Mouse (Mus musculus) heart, adult 8-10 months (tissue): ENCODE measurements around the gene Gdi1. TPM values are rescaled to one million over a fixed set of nuclear protein-coding genes. Genes with fewer than 3 reads are reported as not detected.

Experiments used
- DNase-seq: peaks from one replicate; pipeline ENCODE4 v3.0.0; 2022; ENCODE audit warnings: low spot score
- total RNA-seq, 4 experiments: library from RNA; stranded (reverse); gene quantifications; 2 replicates each; pipeline ENCODE4 v1.2.4; 2022

Gene Gdi1
- total RNA-seq = 10 to 100 TPM; 55.5 to 80.4 (median 71.0) TPM

DNA sequence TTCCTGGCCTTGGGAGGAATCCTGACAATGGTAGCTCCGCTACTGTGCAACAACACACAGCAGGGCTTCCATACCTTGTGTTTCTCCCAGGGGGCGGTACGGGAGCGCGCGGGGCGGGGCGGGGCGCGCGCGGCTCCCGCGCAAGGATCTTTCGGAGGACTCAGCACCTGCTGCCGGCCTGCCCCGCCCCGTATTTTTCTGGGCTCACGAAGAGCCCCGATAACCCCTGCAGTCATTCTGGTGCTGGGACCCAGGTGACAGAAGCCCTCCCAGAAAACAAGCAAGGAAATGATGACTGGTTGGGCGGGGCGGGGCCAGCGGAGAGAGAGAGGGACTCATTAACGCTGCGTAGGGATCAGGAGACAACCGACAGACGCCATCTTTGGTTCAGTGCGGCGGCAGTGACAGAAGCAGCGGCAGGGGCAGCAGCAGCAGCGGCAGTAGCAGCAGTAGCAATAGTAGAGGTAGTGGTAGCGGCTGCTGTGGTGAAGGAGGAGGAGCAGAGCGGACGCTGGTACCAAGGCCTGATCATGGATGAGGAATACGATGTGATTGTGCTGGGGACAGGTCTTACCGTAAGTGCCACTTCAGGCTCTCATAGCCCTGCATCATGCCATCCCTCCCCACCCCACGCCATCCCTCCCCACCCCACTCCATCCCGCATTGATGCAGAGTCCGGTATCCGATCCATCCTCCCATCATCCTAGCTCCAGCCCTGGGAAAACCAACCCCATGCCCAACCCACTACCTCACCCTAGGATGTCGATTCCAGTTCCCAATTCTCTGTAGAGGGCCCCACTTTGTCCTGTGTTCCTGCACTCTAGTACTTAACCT, at the start of gene Gdi1:
Gene Gdi1 (plus strand): TSS at position 132 of the 834 bp plus-strand sequence.
- peak; percentile 68 for DNase-seq

DNA sequence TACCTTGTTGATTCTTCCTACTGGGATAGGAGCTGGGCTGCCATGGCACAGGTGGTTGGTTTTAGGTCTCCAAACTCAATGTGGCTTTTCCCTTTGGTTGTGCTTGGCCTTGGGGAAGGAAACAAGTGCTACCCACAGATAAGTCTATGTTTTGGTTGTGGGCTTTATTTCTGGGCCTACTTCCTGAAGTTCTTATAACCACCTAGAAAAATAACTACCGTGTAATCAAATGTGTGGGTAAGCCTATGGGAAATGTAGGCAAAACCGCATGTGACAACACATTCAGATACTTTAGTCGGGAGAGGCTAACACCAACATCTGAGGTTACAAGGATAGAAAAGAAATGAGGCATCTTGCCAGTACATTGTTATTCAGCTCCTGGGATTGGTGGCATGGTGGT, 47.1 kb upstream of the Gdi1 start:
- DNase-seq = no peak

DNA sequence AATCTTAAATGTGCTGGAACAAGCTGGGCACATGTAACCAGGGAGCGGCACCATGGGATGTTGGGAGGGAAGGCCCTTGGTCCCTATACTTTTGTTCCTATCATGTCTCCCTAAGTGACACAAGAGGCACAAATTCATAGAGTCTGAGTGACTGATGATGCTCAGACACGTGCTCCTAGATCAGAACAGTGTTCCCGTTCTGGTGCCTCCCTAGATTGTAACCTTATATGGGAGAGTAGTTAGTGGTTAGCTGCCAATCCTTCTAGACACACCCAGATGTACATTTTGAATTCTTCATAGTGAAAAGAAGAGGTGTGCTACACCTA, 35.1 kb upstream of the Gdi1 start:
- no peak for DNase-seq

DNA sequence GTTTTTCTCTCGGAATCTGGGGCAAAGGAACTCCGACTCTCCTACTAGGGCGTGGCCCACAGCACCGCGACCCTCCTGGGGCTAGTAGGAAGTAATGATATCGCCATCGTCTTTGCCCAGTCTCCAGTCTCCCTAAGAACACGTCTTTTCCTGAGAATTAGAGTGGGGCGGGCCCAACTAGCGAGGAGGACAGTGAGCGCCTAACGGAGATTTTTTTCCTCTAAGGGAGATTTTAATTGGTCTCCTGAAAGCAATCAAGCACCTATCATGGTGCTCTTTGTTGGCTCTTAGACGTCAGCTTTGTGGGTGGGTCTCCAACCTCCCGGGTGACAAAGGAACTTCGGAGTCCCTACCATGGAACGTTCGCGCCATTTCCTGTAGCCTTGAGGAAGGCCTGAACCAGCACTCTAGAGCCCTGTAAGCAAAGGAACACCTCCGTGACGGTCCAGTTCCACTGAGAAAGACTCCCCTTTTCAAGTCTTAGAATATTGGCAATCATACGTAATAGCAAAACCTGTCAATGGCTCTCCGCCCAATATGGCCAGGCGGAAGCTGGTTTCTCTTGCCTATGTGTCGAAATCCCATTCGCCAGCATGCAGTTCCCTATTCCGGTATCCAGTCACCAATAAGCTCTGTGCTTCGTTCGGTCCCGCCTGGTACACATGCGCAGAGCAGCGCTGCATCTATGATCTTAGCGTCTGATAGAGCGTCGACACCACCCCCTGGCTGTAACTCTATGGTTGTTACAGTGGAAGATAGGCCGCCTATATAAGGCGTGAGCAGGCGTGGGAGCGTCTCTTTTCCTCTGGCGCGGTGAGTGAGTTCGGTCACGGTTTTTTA, 34.5 kb upstream of the Gdi1 start, which contains the start of gene Rpl10:
Gene Rpl10 (plus strand): TSS at position 751 of the 840 bp plus-strand sequence.
- peak; percentile 92 for DNase-seq

DNA sequence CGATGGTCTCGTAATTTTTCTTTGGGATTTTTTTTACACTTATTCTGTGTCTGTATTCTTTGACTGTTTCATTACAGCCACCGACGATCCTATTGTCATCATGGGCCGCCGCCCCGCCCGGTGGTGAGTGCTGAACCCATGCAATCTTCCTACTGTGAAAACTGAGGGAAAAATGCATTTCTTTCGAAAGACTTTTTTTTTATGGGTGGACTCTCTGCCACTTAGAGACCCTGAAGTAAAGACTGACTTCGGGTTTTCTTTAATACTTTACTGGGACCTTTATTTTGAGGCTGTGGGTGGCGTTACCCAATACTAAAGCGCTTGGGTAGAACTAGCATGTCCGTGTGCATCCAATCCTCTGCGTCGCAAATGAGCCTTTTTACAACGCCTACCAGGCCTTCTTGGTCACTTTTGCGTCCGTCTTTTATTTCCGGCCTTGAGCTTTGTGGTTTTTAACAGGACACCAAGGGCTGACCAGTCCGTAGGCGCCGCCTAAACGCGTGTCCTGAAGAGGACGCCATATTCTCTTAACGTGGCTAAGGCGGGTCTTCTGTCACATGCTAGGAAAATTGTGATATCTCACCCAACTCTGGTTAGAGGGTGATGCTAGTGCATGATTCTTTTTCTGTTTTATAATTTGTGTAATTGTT, 33.8 kb upstream of the Gdi1 start:
- DNase-seq = no peak

DNA sequence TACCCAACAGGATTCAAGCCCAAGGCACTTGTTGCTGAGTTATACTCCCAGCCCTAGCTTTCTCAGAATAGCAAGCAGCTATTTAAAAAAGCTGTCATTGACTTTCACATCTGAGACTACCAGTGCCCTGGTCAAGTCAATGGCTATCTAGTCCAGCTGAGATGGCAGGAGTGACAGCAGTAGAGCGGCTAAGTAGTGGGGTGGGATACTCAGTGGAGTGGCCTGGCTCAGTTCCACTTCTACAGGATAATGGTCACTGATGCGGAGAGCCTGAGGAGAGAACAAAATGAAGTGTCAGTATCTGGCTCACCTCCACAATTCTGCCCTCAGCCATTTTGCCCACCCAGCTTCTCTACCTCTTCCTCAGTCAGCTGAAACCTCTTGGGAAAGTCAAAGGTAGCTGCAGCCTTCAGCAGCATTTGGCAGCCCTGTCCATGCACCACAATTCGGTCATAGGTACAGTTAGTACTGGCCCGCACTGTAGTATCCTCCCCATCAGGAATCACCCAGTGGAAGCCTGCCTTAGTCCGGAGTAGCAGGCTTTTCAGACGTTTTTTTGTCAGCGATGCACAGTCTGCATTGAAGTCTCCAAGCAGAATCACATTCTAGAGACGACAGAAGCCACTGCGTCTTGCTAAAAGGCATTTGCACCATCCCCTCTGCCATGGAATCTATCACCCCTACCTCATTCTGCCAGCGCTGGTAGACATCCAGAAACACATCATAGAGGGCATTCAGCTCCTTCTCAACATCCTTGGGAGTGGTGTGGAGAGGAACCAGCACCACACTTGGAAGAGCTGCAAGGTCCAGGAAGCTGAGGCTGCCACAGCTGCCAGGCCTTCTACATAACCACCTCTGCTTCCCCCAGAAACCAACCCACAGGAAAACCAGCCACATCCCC, 31.1 kb upstream of the Gdi1 start:
- DNase-seq = no peak

DNA sequence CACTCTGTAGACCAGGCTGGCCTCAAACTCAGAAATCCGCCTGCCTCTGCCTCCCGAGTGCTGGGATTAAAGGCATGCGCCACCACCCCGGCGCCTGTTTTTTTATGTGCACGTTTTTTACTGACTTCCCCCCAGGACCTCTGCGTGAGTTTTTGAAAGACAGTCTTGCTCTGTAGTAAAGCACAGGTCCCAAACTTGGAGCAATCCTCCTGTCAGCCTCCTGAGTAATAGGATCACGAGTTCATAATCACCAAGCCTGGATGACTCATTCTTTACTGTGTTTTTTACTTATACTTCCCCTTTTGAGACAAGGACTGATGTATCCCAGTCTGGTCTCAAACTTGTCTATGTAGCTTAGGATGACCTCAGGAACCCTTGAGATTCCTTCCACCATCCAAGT, 26.9 kb upstream of the Gdi1 start:
- no peak for DNase-seq

DNA sequence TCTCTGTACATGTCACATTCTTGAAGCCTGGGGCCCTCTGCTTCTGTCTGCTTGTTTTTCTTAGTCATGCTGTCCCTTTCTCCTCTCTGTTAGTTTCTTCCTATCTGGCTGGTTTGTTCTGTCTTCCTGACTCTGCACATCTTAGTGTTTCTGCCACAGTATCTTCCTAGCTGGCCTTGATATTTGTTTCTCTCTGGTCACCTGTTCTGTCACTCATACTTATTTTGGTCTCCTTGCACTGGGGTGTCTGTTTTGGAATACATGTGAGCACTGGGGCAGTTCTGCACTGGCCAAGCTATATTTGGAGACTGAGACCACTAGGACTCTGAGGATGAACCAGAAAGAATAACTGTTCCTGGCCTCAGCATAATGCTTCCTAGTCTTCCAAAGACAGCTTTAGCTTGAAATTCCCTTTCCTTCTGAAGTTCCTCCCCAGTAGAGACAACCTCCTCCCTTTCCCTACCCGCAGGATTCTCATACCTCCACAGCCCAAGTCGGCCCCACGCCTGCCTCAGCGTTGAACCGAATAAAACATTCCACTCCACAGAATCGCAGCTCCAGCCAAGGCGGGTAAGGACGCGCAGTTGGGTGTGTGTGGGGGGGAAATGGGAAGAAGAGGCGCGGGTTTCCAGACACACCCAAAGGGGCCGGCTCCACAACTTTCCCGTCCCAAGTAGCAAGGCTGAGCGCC, 23.6 kb upstream of the Gdi1 start:
- DNase-seq = no peak

DNA sequence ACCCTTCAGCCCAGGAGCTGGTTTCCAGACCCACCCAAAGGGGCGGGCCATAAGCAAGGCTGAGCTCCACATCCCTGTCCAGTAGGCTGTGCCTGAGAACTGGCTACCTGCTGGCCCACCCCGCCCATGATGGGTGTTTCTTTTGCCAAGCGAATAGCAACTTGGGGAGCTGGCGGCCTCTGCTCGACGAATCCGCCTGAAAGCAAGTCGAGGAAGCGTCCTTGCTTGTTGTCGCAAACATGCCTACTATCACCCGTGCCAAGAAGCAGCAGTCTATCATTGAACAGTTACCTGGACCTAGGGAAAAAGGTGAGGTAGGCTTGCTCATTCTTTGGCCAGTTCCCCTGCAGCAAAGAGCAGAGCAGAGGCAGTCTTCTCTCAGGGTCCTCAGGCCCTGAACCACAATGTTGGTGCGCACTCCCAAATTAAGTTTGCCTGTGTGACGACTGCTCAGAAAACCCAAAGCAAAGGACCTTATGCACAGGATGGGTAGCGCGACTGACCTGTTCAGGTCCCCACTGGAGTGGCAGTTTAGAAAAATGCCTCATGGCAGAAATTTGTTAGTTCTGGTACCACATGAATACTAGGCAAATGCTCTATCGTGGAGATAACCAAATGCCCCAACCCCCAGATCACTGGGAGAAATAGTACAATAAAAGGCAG, 22.9 kb upstream of the Gdi1 start, which contains the start of the genes Taz and Dnase1l1:
Gene Taz (plus strand): TSS at position 181 of the 663 bp plus-strand sequence.
Gene Dnase1l1 (minus strand): TSS at position 606 of the 663 bp plus-strand sequence.
- peak; percentile 84 for DNase-seq

DNA sequence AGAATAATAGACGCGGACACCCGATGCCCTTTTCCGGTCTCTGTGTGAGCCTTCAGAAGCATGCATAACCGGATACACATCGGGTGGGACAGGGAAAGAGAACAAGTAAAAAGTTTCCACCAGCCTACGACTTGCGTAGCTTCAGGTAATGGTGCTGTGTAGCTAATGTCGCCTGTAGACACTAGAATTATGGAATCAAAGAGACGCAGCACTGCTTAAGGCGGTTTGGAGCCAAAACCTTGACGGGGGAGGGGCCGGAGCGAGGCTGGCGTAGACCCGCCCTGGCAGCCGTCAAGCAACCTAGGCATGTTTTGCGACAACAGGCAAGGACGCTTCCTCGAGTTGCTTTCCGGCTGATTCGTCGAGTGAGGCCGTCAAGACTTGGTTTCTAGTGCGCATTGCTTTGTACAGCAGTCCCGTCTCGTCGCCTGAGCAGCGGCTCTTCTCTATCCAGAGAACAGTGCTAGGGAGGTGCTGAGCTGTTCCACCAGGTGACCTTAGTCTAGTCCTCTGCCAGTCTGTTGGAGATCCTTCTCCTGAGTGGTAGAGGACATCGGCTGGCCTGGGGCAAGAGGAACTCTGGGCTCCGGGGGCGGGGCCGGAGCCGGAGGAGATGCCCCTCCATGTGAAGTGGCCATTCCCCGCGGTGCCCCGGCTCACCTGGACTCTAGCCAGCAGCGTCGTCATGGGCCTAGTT, 22.3 kb upstream of the Gdi1 start:
- DNase-seq = peak; percentile 84

DNA sequence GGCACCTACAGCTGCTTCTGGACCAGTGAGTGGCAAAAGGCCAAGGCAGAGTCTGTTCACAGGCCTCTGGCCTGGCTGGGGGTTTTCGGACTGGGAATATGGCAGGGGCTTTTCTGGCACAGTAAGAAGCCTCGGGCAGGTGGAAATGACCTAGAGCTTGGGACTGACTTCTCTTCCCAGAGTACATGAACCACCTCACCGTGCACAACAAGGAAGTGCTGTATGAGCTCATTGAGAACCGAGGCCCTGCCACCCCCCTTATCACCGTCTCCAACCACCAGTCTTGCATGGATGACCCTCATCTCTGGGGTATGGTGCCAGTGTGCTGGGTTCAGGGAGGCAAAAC, 21.7 kb upstream of the Gdi1 start:
- DNase-seq = no peak

DNA sequence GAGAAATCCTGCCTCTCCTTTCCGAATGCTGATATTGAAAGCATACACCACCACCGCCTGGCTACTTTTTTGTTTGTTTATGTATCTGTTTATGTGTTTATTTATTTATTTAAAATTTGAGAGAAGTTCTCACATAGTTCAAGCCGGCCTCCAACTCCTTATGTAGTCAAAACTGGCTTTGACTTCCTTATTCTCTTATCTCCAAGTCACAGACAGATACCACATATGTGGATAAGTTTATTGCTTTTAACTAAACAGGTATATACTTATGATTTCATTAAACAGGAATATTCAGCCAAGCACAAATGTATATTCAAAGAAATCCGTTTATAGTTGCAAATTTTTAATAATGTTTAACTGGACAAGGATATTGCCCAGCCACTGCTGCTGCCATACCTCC, 11.4 kb upstream of the Gdi1 start:
- DNase-seq = no peak

DNA sequence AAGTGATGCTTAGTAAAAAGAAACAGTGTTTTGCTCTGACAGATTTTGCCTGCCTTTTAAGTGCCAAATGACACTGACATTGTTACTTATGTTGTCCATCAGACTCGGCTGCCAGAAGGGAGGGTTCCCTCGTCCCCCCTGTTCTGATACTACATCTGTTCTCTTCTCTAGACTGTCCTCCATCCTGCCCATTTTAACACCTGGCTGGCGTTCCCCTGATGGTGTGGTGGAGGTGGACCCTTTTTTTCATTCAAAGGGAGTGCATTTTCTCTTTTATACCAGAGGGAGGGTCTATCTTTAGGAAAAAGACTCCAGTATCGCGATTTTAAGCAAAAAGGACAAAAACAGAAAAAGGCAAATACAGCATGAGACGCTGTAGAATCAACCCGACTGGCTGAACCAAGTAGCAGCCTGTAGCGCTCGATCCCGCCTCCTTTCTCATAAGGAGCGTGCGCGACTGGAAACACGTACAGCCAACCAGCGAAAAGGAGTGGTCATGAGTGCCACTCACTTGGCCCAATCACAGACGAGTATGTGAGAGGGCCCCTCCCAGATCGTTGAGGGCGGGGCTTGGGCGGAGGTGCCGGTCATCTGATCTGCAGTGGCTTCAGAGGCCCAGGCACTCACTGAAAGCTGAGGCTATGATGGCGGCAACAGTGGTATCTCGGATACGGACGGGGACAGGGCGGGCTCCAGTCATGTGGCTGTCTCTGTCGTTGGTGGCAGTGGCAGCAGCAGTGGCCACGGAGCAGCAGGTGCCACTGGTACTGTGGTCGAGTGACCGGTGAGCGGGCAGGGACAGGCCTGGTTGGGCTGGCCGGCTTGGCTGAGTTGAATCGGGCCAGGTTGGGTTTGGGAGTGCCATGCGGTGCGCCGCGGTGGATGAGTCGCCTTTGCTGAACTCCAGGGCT, 8.0 kb upstream of the Gdi1 start, which contains the start of gene Atp6ap1:
Gene Atp6ap1 (plus strand): TSS at position 560 of the 911 bp plus-strand sequence.
- peak; percentile 95 for DNase-seq

DNA sequence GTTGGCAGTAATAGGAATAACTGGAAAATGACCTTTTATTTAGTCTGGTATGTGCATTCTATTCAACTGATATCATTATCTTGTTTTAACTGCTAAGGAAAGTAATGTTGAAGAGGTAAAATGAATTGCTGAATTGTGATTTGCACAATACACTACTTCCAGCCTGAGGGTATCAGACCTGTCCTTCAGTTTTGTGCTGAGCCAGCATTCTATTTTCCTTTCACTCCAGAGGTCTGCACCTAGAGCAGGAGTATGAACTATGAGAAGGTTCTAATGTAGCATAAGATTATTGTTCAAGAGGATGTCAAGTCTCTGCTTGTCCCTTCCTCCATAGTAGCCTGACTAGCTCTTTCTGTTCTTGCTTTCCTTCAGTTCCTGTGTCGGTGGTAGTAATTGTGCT, 6.5 kb upstream of the Gdi1 start:
- no peak for DNase-seq

DNA sequence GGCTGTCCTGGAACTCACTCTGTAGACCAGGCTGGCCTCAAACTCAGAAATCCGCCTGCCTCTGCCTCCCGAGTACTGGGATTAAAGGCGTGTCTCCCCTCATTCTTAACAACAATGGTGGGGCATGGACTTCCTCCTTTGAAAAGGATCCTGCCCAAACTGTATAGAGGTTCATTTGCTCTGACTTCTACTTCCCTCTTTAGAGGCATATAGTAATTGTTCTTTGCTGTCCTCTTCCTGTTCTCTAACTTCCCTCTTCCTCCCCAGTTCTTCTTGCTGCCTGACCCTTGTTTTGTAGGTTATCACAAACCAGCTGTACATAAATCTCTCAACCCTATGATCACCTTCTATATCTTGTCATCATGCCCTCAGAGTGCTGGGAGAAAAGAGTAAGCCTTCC, 5.1 kb upstream of the Gdi1 start:
- no peak for DNase-seq

DNA sequence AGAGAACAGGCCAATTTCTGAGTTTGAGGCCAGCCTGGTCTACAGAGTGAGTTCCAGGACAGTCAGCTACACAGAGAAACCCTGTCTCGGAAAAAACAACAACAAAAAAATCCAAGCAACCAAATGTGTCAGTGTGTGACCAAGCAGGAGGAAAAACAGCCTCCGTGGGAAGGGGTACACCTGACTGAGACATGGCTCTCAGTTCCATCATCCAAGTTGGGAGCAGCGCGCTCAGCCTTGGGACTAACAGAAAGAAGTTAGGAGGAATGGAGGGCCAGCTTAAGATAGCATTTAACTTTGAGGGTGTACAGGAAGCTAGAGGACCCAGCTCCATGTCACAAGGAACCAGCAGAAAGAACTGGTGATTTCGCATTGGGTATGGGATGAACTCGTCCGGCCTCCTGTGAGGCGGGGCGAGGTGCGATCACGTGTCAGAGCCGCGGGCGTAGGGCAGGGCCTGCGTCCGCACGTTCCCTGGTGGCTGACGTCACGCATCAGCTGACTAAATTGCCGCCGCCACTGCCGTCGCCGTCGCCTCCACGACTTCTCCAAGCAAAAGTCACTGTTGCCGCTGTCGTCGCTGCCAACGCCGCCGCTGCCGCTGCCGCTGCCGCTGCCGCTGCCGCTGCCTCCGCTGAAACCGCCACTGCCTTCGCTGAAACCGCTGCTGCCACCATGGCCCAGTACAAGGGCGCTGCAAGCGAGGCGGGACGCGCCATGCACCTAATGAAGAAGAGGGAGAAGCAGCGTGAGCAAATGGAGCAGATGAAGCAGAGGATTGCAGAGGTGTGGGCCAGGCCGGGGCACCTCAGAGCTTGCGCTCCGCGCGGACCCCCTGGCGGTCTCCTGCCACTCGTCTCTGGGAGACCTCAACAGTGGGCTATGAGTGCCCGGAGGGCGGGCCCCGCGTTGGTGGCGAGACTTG, 8.0 kb downstream of the Gdi1 start, which contains the start of gene Fam50a:
Gene Fam50a (plus strand): TSS at position 494 of the 925 bp plus-strand sequence.
- peak; percentile 86 for DNase-seq

DNA sequence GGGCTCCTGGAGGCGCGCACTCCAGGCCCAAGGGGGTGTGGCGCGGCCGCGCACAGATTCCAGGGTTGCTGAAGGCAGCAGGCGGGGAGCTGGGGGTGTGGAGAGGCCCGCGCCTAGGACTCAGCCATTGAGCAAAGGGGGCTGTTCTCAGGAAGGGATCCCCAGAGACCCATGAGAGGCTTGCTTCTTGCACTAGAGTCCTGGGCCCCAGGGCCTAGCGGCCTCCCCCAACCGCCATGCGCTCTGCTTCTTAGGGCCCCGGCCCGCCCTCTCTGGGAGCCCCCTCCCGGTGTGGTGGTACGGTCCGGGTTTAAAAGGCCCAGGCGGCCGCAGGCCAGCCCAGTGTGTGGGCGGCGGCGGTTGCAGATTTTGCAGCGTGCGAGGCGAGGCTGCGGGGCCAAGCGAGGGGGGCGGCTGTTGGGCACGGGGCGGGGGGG, 23.9 kb downstream of the Gdi1 start, which contains the start of gene Plxna3:
Gene Plxna3 (plus strand): TSS at position 342 of the 437 bp plus-strand sequence.
- peak; percentile 44 for DNase-seq
